Mouse (Mus musculus): ENCODE results near the gene Pla2g2c. TPM values are rescaled to one million over a fixed set of nuclear protein-coding genes. Genes with fewer than 3 reads are reported as not detected.

The Pla2g2c gene
- polyA plus RNA-seq, 1 experiment = not detected

DNA sequence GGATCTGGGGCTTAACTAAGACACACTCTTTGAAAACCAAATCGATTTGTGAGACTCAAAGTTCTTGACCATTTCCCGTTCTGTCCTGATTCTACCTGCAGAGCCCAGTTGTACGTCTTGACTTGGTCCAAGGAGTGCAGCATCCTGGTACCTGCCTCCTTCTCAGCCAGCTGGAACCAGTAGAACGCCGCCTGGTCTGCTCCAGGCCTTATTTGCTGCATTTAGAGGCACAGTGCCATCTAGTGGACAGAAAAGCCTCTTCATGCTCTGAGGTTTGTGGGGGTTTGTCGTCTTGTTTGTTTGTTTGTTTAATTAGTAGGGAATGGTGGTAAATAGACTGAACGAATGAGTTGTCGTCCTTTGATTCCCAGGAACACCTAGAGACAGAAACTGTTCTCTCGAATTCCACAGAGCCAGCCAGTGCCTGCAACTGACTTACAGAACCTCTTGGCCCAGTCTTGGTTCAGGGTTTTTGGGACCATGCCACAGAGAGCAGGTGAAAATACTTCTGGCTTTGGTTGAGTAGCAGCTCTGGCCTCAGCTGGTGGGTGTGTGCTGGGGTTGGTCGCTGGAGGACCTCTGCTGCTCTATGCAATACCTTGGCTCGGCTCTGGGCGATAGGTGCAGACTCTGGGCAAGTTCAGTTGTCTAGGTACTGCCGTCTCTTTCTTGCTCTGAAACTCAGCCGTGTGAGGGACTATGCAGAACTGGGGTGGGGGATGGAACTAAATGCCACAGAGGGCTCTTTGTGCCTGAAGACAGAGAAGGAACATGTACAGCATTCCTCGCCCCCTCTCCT is 24.2 kb upstream of the Pla2g2c start:
- Histone ChIP-seq H3K36me3 (ENCODE audit: control insufficient read depth, insufficient read depth, low read length) (no peaks in the 10 kb centered on the region), H3K4me1 (ENCODE audit: control insufficient read depth, insufficient read depth, insufficient read length) (no peaks in the 10 kb centered on the region), H3K27ac (ENCODE audit: insufficient read depth, low read length) (no peak overlapping the region), H3K27me3 (ENCODE audit: control insufficient read depth, insufficient read depth, low read length) (no peaks in the 10 kb centered on the region), H3K4me3 (ENCODE audit: extremely low read depth, insufficient read depth, insufficient read length) (no peak overlapping the region)
- 32% methylated on average over 15 of the region's 15 CpGs for WGBS
- TF ChIP-seq POLR2A (IDR thresholded peaks at IDR 0.05; ENCODE audit: low read depth, low read length) (no peak), CTCF (IDR thresholded peaks at IDR 0.05; ENCODE audit: extremely low read depth, insufficient read depth, insufficient read length, insufficient replicate concordance) (peak; percentile 49; the same call in 1 of the 2 replicates)
- peak in 1 of 2 experiments; percentile 7 for DNase-seq (ENCODE audit: low read depth in 1 of 2, low spot score in 2 of 2)

DNA sequence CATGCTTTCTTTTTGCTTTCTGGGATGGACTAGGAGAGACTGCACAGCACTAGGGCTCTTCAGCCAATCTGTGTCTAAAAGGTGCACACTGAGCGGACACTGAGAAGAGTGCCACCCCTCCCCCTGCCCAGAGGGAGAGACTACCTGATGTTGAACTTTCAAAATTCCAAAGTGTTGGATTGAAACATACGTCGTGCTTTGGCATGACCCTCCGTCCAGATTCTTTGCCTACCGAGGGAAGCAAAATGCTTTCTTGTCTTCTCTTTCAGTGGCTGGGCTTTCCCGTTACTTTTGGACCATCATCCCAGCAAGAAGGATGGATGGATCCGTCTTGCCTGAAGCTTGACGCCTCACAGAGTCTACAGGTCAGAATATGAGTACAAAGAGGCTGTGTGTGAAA is 23.5 kb upstream of the Pla2g2c start:
- Histone ChIP-seq H3K4me1 (ENCODE audit: control insufficient read depth, insufficient read depth, insufficient read length) (no peaks in the 10 kb centered on the region), H3K36me3 (ENCODE audit: control insufficient read depth, insufficient read depth, low read length) (no peaks in the 10 kb centered on the region), H3K27me3 (ENCODE audit: control insufficient read depth, insufficient read depth, low read length) (no peaks in the 10 kb centered on the region), H3K27ac (ENCODE audit: insufficient read depth, low read length) (no peak overlapping the region), H3K4me3 (ENCODE audit: extremely low read depth, insufficient read depth, insufficient read length) (no peak overlapping the region)
- TF ChIP-seq CTCF (IDR thresholded peaks at IDR 0.05; ENCODE audit: extremely low read depth, insufficient read depth, insufficient read length, insufficient replicate concordance) (no peak), POLR2A (IDR thresholded peaks at IDR 0.05; ENCODE audit: low read depth, low read length) (no peak)
- no peak for DNase-seq (ENCODE audit: low read depth in 1 of 2, low spot score in 2 of 2)
- WGBS = 72% methylated on average over 8 of the region's 8 CpGs

DNA sequence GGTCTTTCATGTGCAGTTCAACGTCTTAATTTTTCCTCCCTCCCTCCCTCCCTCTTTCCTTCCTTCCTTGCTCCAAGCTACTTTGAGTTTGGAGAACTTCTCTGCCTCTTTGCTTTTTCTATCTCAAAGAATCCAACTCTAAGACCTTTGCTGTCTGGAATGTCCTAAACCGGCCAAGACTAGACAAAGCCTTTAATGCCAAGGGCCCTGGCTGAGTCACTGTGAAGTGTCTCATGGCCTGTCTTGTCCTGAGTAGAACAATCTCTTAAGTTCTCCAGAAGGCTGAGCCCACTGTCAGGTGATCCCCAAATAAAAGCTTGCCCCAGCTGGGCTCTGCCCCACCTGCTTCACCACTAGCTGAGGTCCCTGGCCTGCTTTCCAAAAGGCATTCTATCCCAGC is 22.6 kb upstream of the Pla2g2c start:
- H3K4me1 ChIP-seq (ENCODE audit: control insufficient read depth, insufficient read depth, insufficient read length) = no peaks in the 10 kb centered on the region
- no peaks in the 10 kb centered on the region for H3K36me3 ChIP-seq (ENCODE audit: control insufficient read depth, insufficient read depth, low read length)
- no peak overlapping the region for H3K27ac ChIP-seq (ENCODE audit: insufficient read depth, low read length)
- WGBS = 72% methylated on average over 2 of the region's 2 CpGs
- no peak for TF ChIP-seq CTCF (IDR thresholded peaks at IDR 0.05; ENCODE audit: extremely low read depth, insufficient read depth, insufficient read length, insufficient replicate concordance)
- TF ChIP-seq POLR2A (IDR thresholded peaks at IDR 0.05; ENCODE audit: low read depth, low read length) = no peak
- no peak overlapping the region for H3K4me3 ChIP-seq (ENCODE audit: extremely low read depth, insufficient read depth, insufficient read length)
- no peak for DNase-seq (ENCODE audit: low read depth in 1 of 2, low spot score in 2 of 2)
- H3K27me3 ChIP-seq (ENCODE audit: control insufficient read depth, insufficient read depth, low read length) = no peaks in the 10 kb centered on the region

DNA sequence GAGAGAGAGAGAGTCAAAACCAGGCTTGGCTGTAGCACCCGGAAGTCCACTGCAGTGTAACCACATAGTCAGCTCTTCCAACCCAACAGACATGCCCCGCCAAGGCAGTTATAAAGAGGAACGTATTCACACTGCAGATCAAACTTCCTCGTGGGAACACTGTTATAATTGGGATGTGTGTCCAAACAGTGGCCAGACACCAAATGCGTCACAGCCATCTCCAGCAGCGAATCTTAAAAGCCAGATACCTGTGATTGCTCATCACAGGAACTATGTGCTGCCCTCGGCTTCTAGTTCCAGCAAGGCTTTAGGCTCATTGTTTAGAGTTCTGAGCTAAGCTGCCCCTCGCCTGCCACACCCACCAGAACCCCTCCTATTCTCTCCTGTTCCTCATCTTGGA is 22.1 kb upstream of the Pla2g2c start:
- no peak for DNase-seq (ENCODE audit: low read depth in 1 of 2, low spot score in 2 of 2)
- 78% methylated on average over 8 of the region's 8 CpGs for WGBS
- no peak overlapping the region for H3K4me3 ChIP-seq (ENCODE audit: extremely low read depth, insufficient read depth, insufficient read length)
- no peak for TF ChIP-seq POLR2A (IDR thresholded peaks at IDR 0.05; ENCODE audit: low read depth, low read length)
- TF ChIP-seq CTCF (IDR thresholded peaks at IDR 0.05; ENCODE audit: extremely low read depth, insufficient read depth, insufficient read length, insufficient replicate concordance) = no peak
- H3K36me3 ChIP-seq (ENCODE audit: control insufficient read depth, insufficient read depth, low read length) = no peaks in the 10 kb centered on the region
- no peaks in the 10 kb centered on the region for H3K4me1 ChIP-seq (ENCODE audit: control insufficient read depth, insufficient read depth, insufficient read length)
- no peaks in the 10 kb centered on the region for H3K27me3 ChIP-seq (ENCODE audit: control insufficient read depth, insufficient read depth, low read length)
- no peak overlapping the region for H3K27ac ChIP-seq (ENCODE audit: insufficient read depth, low read length)

DNA sequence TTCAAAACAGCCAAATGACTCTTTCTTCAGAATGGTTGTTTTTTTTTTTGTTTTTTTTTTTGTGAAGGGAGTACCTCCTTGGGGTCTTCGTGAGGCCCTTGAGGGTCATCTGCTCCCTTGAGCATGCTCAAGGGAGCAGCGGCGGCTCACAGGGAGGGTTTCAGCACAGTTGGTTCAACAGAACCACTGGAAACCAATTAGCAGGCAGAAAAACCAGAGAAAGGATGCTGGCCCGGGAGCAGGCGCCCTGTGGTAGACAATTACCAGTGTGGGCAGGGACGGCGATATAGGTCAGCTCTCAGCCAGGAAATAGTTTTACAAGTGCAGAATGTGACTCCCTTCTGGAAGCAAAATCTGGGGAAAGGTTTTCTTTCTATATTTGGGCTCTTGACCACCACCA is 21.0 kb upstream of the Pla2g2c start:
- H3K27me3 ChIP-seq (ENCODE audit: control insufficient read depth, insufficient read depth, low read length) = no peaks in the 10 kb centered on the region
- H3K36me3 ChIP-seq (ENCODE audit: control insufficient read depth, insufficient read depth, low read length) = no peaks in the 10 kb centered on the region
- 63% methylated on average over 7 of the region's 7 CpGs for WGBS
- no peaks in the 10 kb centered on the region for H3K4me1 ChIP-seq (ENCODE audit: control insufficient read depth, insufficient read depth, insufficient read length)
- H3K27ac ChIP-seq (ENCODE audit: insufficient read depth, low read length) = no peak overlapping the region
- TF ChIP-seq CTCF (IDR thresholded peaks at IDR 0.05; ENCODE audit: extremely low read depth, insufficient read depth, insufficient read length, insufficient replicate concordance) (no peak), POLR2A (IDR thresholded peaks at IDR 0.05; ENCODE audit: low read depth, low read length) (no peak)
- no peak overlapping the region for H3K4me3 ChIP-seq (ENCODE audit: extremely low read depth, insufficient read depth, insufficient read length)
- DNase-seq (ENCODE audit: low read depth in 1 of 2, low spot score in 2 of 2) = no peak

DNA sequence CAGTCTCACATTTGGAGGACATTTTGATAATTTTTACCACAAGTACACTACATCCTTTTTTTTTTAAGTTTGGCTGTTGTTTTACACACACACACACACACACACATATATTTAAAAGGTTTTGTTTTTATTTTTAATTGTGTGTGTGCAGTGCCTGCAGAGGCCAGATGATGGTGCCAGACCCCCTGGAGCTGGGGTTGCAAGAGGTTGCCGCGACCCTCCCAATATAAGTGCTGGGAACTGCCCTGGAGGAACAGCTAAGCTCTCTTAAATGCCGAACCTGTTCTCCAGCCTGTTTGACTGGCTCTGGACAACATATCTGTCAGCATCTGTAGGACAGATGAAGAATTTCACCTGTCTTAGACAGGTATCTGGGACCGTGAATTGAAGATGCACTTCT is 20.4 kb upstream of the Pla2g2c start:
- Histone ChIP-seq H3K4me1 (ENCODE audit: control insufficient read depth, insufficient read depth, insufficient read length) (no peaks in the 10 kb centered on the region), H3K4me3 (ENCODE audit: extremely low read depth, insufficient read depth, insufficient read length) (no peak overlapping the region), H3K36me3 (ENCODE audit: control insufficient read depth, insufficient read depth, low read length) (no peaks in the 10 kb centered on the region), H3K27me3 (ENCODE audit: control insufficient read depth, insufficient read depth, low read length) (no peaks in the 10 kb centered on the region), H3K27ac (ENCODE audit: insufficient read depth, low read length) (no peak overlapping the region)
- no peak for TF ChIP-seq POLR2A (IDR thresholded peaks at IDR 0.05; ENCODE audit: low read depth, low read length)
- TF ChIP-seq CTCF (IDR thresholded peaks at IDR 0.05; ENCODE audit: extremely low read depth, insufficient read depth, insufficient read length, insufficient replicate concordance) = no peak
- DNase-seq (ENCODE audit: low read depth in 1 of 2, low spot score in 2 of 2) = no peak
- 86% methylated on average over 4 of the region's 4 CpGs for WGBS

DNA sequence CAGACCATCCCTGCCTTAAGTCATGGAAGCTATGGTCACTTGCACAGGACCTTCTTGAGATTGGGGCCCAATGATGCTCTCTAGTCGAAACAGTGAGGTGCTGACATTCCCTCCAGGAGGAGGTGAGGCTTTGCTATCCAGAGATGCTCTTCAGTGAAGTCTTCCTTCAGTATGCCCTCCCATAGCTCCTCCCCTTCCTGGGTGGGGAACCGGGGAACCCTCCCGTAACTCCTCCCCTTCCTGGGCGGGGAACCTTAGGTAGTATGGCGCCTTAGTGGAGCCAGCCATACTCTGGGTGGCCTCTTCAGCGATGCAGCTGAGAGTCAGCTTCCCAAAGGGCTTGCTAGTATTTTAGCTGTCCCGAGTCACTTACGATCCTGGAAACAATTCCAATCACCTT is 18.0 kb upstream of the Pla2g2c start:
- WGBS = 92% methylated on average over 8 of the region's 8 CpGs
- no peak overlapping the region for H3K27ac ChIP-seq (ENCODE audit: insufficient read depth, low read length)
- no peaks in the 10 kb centered on the region for H3K36me3 ChIP-seq (ENCODE audit: control insufficient read depth, insufficient read depth, low read length)
- H3K27me3 ChIP-seq (ENCODE audit: control insufficient read depth, insufficient read depth, low read length) = no peaks in the 10 kb centered on the region
- H3K4me3 ChIP-seq (ENCODE audit: extremely low read depth, insufficient read depth, insufficient read length) = no peak overlapping the region
- no peak for TF ChIP-seq CTCF (IDR thresholded peaks at IDR 0.05; ENCODE audit: extremely low read depth, insufficient read depth, insufficient read length, insufficient replicate concordance)
- no peak for TF ChIP-seq POLR2A (IDR thresholded peaks at IDR 0.05; ENCODE audit: low read depth, low read length)
- no peaks in the 10 kb centered on the region for H3K4me1 ChIP-seq (ENCODE audit: control insufficient read depth, insufficient read depth, insufficient read length)
- DNase-seq (ENCODE audit: low read depth in 1 of 2, low spot score in 2 of 2) = no peak

All from spleen, adult 2 months (tissue).